ENCODE assay signal across 8 mouse cellular contexts in genomic region chr5:121384757-121385460, GRCm38 (mm10). TPM values are rescaled to one million over a fixed set of nuclear protein-coding genes. Genes with fewer than 3 reads are reported as not detected.
DNase-seq lines count a peak whose midpoint lies in the region; ATAC-seq and TF ChIP-seq lines count a peak whose summit lies in the region.

No protein-coding gene starts in this region.

- H3K9ac ChIP-seq in forebrain, embryonic 16.5 days (replicated peaks; ENCODE audit: low read depth, low read length) = peak overlapping the region; percentile 79
- peak overlapping the region; percentile 56 for H3K9ac ChIP-seq in intestine, embryonic 14.5 days (ENCODE audit: low read length)
- H3K9ac ChIP-seq in liver, embryonic 16.5 days (ENCODE audit: low read depth, low read length) = peak overlapping the region; percentile 77

- intact Hi-C loops in gastrocnemius, postnatal 14 days (cut with DNase I; ENCODE audit: low total_unique reads) = no loop called here

- H3K4me1 ChIP-seq in bone marrow macrophage, adult 2 months (ENCODE audit: control insufficient read depth, insufficient read depth, low read length) = peaks cover 31% of the 10 kb centered on the region
- H3K4me1 ChIP-seq in forebrain, embryonic 16.5 days (replicated peaks; ENCODE audit: control insufficient read depth, insufficient read depth, low read length) = peaks cover 25% of the 10 kb centered on the region
- H3K4me1 ChIP-seq in intestine, embryonic 14.5 days (replicated peaks; ENCODE audit: control insufficient read depth, insufficient read depth, low read length) = peaks cover 18% of the 10 kb centered on the region; the same call in 1 of the 2 replicates
- peaks cover 15% of the 10 kb centered on the region for H3K4me1 ChIP-seq in liver, embryonic 16.5 days (ENCODE audit: control insufficient read depth, low read depth, low read length)

- peak; percentile 61 for ATAC-seq in forebrain, embryonic 16.5 days
- ATAC-seq in intestine, embryonic 14.5 days (replicated peaks; ENCODE audit: low FRiP score, low TSS enrichment, low read depth) = peak; percentile 75
- peak; percentile 35 for ATAC-seq in liver, embryonic 16.5 days (ENCODE audit: low read depth)

- WGBS in forebrain, embryonic 16.5 days = 1% methylated on average over 44 of the region's 47 CpGs
- 2% methylated on average over 36 of the region's 47 CpGs for WGBS in intestine, embryonic 14.5 days
- 2% methylated on average over 44 of the region's 47 CpGs for WGBS in liver, embryonic 16.5 days (ENCODE audit: insufficient replicate concordance)

- peak overlapping the region; percentile 67 for H3K27ac ChIP-seq in bone marrow macrophage, adult 2 months (ENCODE audit: insufficient read depth, low read depth, low read length)
- H3K27ac ChIP-seq in forebrain, embryonic 16.5 days (ENCODE audit: low read length) = peak overlapping the region; percentile 80
- H3K27ac ChIP-seq in intestine, embryonic 14.5 days (ENCODE audit: low read depth) = peak overlapping the region; percentile 80
- peak overlapping the region; percentile 91 for H3K27ac ChIP-seq in liver, embryonic 16.5 days (ENCODE audit: low read length)

- no peaks in the 10 kb centered on the region for H3K9me3 ChIP-seq in forebrain, embryonic 16.5 days (ENCODE audit: control insufficient read depth, low read length)
- no peaks in the 10 kb centered on the region for H3K9me3 ChIP-seq in intestine, embryonic 14.5 days (ENCODE audit: control insufficient read depth, low read length)
- H3K9me3 ChIP-seq in liver, embryonic 16.5 days (replicated peaks; ENCODE audit: control insufficient read depth, low read length) = no peaks in the 10 kb centered on the region

- peaks cover 10% of the 10 kb centered on the region for H3K36me3 ChIP-seq in forebrain, embryonic 16.5 days (ENCODE audit: control insufficient read depth, insufficient read depth)
- peaks cover 29% of the 10 kb centered on the region for H3K36me3 ChIP-seq in intestine, embryonic 14.5 days (ENCODE audit: control insufficient read depth, insufficient read depth, low read length)
- H3K36me3 ChIP-seq in liver, embryonic 16.5 days (ENCODE audit: control insufficient read depth, insufficient read depth) = peaks cover 4% of the 10 kb centered on the region

- no peak for TF ChIP-seq CTCF in bone marrow macrophage, adult 2 months (IDR thresholded peaks at IDR 0.05; ENCODE audit: low read depth, low read length)

- TF ChIP-seq POLR2A in bone marrow macrophage, adult 2 months (IDR thresholded peaks at IDR 0.05; ENCODE audit: borderline replicate concordance, low read depth, low read length) = no peak

- H3K4me3 ChIP-seq in bone marrow macrophage, adult 2 months (ENCODE audit: insufficient read depth, low read length) = peak overlapping the region; percentile 70
- H3K4me3 ChIP-seq in forebrain, embryonic 16.5 days (replicated peaks; ENCODE audit: low read length) = peak overlapping the region; percentile 86
- H3K4me3 ChIP-seq in intestine, embryonic 14.5 days (ENCODE audit: low read depth, low read length) = peak overlapping the region; percentile 59
- peak overlapping the region; percentile 71 for H3K4me3 ChIP-seq in liver, embryonic 16.5 days (ENCODE audit: low read depth, low read length)

- peak overlapping the region; percentile 70 for H3K4me2 ChIP-seq in forebrain, embryonic 16.5 days (ENCODE audit: low read length)
- H3K4me2 ChIP-seq in intestine, embryonic 14.5 days (ENCODE audit: low read length) = peak overlapping the region; percentile 59
- H3K4me2 ChIP-seq in liver, embryonic 16.5 days (ENCODE audit: low read depth, low read length) = peak overlapping the region; percentile 82

- no peaks in the 10 kb centered on the region for H3K27me3 ChIP-seq in forebrain, embryonic 16.5 days (replicated peaks; ENCODE audit: control insufficient read depth, insufficient read depth, low read length)
- H3K27me3 ChIP-seq in intestine, embryonic 14.5 days (replicated peaks; ENCODE audit: control insufficient read depth, insufficient read depth, low read length) = no peaks in the 10 kb centered on the region
- H3K27me3 ChIP-seq in liver, embryonic 16.5 days (ENCODE audit: control insufficient read depth, insufficient read depth, low read depth, low read length) = no peaks in the 10 kb centered on the region

- peak; percentile 42 for DNase-seq in gastrocnemius, postnatal 14 days
- no peak for DNase-seq in gastrocnemius, postnatal 25 days
- DNase-seq in intestine, embryonic 14.5 days (ENCODE audit: low spot score) = peak; percentile 91
- DNase-seq in natural killer cell, adult 2 months (ENCODE audit: low spot score in 2 of 2) = peak; percentile 35 to 42
- DNase-seq in ovary, adult 18-20 months (ENCODE audit: low spot score) = no peak

RNA-seq across cellular contexts. Expression of gene Trafd1, which starts 0.5 kb away (rescaled TPM):
- total RNA-seq in gastrocnemius, postnatal 14 days (2021) = 10 to 100 TPM; 34.9 to 35.5 TPM
- total RNA-seq in gastrocnemius, postnatal 25 days (2021) = 10 to 100 TPM; 29.2 to 33.2 TPM
- 233 and 235 TPM in 2 replicates for polyA plus RNA-seq in bone marrow macrophage, adult 2 months (2012; ENCODE audit: insufficient read depth, insufficient read length, missing spikeins)
- polyA plus RNA-seq in forebrain, embryonic 16.5 days (2015; fragmentation: Nextera tagmentation; extraction: Ambion mirVana) = 146 and 149 TPM in 2 replicates
- polyA plus RNA-seq in intestine, embryonic 14.5 days (2014; fragmentation: Nextera tagmentation; extraction: Ambion mirVana) = 72.4 and 74.9 TPM in 2 replicates
- polyA plus RNA-seq in liver, embryonic 16.5 days (2015; fragmentation: Nextera tagmentation; extraction: Ambion mirVana) = 24.5 and 24.8 TPM in 2 replicates

RNA-seq across cellular contexts. Expression of gene Naa25, which starts 12.8 kb away (rescaled TPM):
- total RNA-seq in gastrocnemius, postnatal 14 days (2021) = 10 to 100 TPM; 19.9 to 20.5 TPM
- 10 to 100 TPM; 23.2 to 23.8 TPM for total RNA-seq in gastrocnemius, postnatal 25 days (2021)
- 9.9 and 14.0 TPM in 2 replicates for polyA plus RNA-seq in bone marrow macrophage, adult 2 months (2012; ENCODE audit: insufficient read depth, insufficient read length, missing spikeins)
- polyA plus RNA-seq in forebrain, embryonic 16.5 days (2015; fragmentation: Nextera tagmentation; extraction: Ambion mirVana) = 61.7 and 66.8 TPM in 2 replicates
- polyA plus RNA-seq in intestine, embryonic 14.5 days (2014; fragmentation: Nextera tagmentation; extraction: Ambion mirVana) = 47.4 and 53.2 TPM in 2 replicates
- 16.8 and 19.0 TPM in 2 replicates for polyA plus RNA-seq in liver, embryonic 16.5 days (2015; fragmentation: Nextera tagmentation; extraction: Ambion mirVana)

Comparison
In these comparisons a context has a peak if more than half of its experiments do, and no peak if none do; other contexts are left out.
1. DNase-seq: peak in gastrocnemius, postnatal 14 days (single experiment), intestine, embryonic 14.5 days (single experiment) and natural killer cell, adult 2 months (2 of 2); none in gastrocnemius, postnatal 25 days (single experiment) and ovary, adult 18-20 months (single experiment).
2. Peak in every context shown above with its lines, with median percentiles within 50 percentile points of each other: H3K27ac ChIP-seq, H3K4me3 ChIP-seq, ATAC-seq, H3K4me2 ChIP-seq and H3K9ac ChIP-seq.